Mouse (Mus musculus) forebrain, embryonic 12.5 days (tissue): ENCODE data around the gene Cpox. TPM values are rescaled to one million over a fixed set of nuclear protein-coding genes. Genes with fewer than 3 reads are reported as not detected.

Source experiments
- ATAC-seq: fragments of 200-750 bp; cut with Nextera tagmentation; 2 replicates; pipeline ENCODE4 v1.8.0; 2017; ENCODE audit warnings: moderate TSS enrichment; ENCODE audit not compliant: low FRiP score
- H3K27ac ChIP-seq: fragments of 300-500 bp; sonication (generic); 2 replicates; pipeline ENCODE4 v1.5.1; 2016; ENCODE audit warnings: mild to moderate bottlenecking
- H3K27me3 ChIP-seq: fragments of 300-500 bp; sonication (generic); 2 replicates; pipeline ENCODE4 v1.6.1; 2016; ENCODE audit warnings: mild to moderate bottlenecking
- H3K36me3 ChIP-seq: fragments of 300-500 bp; sonication (generic); replicated peaks from 2 replicates; pipeline ENCODE4 v1.6.1; 2016; ENCODE audit warnings: mild to moderate bottlenecking
- H3K4me1 ChIP-seq: fragments of 300-500 bp; sonication (generic); 2 replicates; pipeline ENCODE4 v1.6.1; 2016
- H3K4me2 ChIP-seq: fragments of 300-500 bp; sonication (generic); 2 replicates; pipeline ENCODE4 v1.6.1; 2016; ENCODE audit warnings: mild to moderate bottlenecking, moderate library complexity
- H3K4me3 ChIP-seq: fragments of 300-500 bp; sonication (generic); replicated peaks from 2 replicates; pipeline ENCODE4 v1.5.1; 2016; ENCODE audit warnings: mild to moderate bottlenecking
- H3K9ac ChIP-seq: fragments of 300-500 bp; sonication (generic); 2 replicates; pipeline ENCODE4 v1.6.1; 2016; ENCODE audit warnings: mild to moderate bottlenecking
- H3K9me3 ChIP-seq: fragments of 300-500 bp; sonication (generic); 2 replicates; pipeline ENCODE4 v1.6.1; 2016
- WGBS: fragments of 180-500 bp; shearing (Covaris S2); methylation state at CpG from one replicate; pipeline ENCODE4 v1.1.7; 2016; 5-methylcytosine and 5-hydroxymethylcytosine counted together
- microRNA-seq: library from miRNA; unstranded; fragments of <30 nt; microRNA quantifications from one replicate; pipeline ENCODE4, GENCODE M21; 2017
- polyA plus RNA-seq: library from polyadenylated mRNA; unstranded; fragments of >200 nt; fragmentation: Nextera tagmentation; extraction: Ambion mirVana; gene quantifications from 2 replicates; pipeline ENCODE4 v1.2.1, GENCODE M21; 2016

Cpox gene
- polyA plus RNA-seq, 1 experiment from 2014 or later, result 18.4 TPM

- H3K4me3 ChIP-seq, result no peak overlapping the region
- H3K36me3 ChIP-seq, result no peaks in the 10 kb centered on the region
- H3K9me3 ChIP-seq, result no peaks in the 10 kb centered on the region
- H3K4me2 ChIP-seq, result no peak overlapping the region
- WGBS, result 94% methylated on average over 5 of the region's 5 CpGs
- no peaks in the 10 kb centered on the region for H3K27me3 ChIP-seq
- H3K9ac ChIP-seq, result no peak overlapping the region
- no peak overlapping the region for H3K27ac ChIP-seq
- ATAC-seq, result no peak
- no peaks in the 10 kb centered on the region for H3K4me1 ChIP-seq
These were observed 70.7 kb downstream of the Cpox start for GRCm38 (mm10) chr16:58740751-58741150.

- H3K4me3 ChIP-seq, result no peak overlapping the region
- H3K4me2 ChIP-seq, result no peak overlapping the region
- no peak for ATAC-seq
- no peaks in the 10 kb centered on the region for H3K4me1 ChIP-seq
- 79% methylated on average over 4 of the region's 4 CpGs for WGBS
- H3K36me3 ChIP-seq, result no peaks in the 10 kb centered on the region
- H3K27me3 ChIP-seq, result no peaks in the 10 kb centered on the region
- no peak overlapping the region for H3K9ac ChIP-seq
- H3K27ac ChIP-seq, result no peak overlapping the region
- no peaks in the 10 kb centered on the region for H3K9me3 ChIP-seq
These were observed 76.6 kb downstream of the Cpox start for GRCm38 (mm10) chr16:58746715-58747114.

GRCm38 (mm10) chr16:58751314-58751713, 81.2 kb downstream of the Cpox start:
- Histone ChIP-seq H3K9me3 (no peaks in the 10 kb centered on the region), H3K4me3 (no peak overlapping the region), H3K36me3 (no peaks in the 10 kb centered on the region), H3K27me3 (no peaks in the 10 kb centered on the region), H3K4me2 (no peak overlapping the region), H3K4me1 (no peaks in the 10 kb centered on the region), H3K9ac (no peak overlapping the region), H3K27ac (no peak overlapping the region)
- 25% methylated on average over 1 of the region's 1 CpGs for WGBS
- no peak for ATAC-seq

- Histone ChIP-seq H3K36me3 (no peaks in the 10 kb centered on the region), H3K27me3 (no peaks in the 10 kb centered on the region), H3K4me3 (no peak overlapping the region), H3K4me1 (no peaks in the 10 kb centered on the region), H3K9me3 (no peaks in the 10 kb centered on the region), H3K9ac (no peak overlapping the region), H3K27ac (no peak overlapping the region), H3K4me2 (no peak overlapping the region)
- no peak for ATAC-seq
These were observed 86.1 kb downstream of the Cpox start for GRCm38 (mm10) chr16:58756191-58756590.

- ATAC-seq, result no peak
- Histone ChIP-seq H3K4me1 (no peaks in the 10 kb centered on the region), H3K27me3 (no peaks in the 10 kb centered on the region), H3K9ac (no peak within 1 kb of the TSS), H3K4me3 (no peak within 1 kb of the TSS), H3K4me2 (no peak within 1 kb of the TSS), H3K27ac (no peak within 1 kb of the TSS), H3K9me3 (no peaks in the 10 kb centered on the region), H3K36me3 (no peaks in the 10 kb centered on the region)
- WGBS, result 91% methylated on average over 1 of the region's 1 CpGs
These were observed 93.0 kb downstream of the Cpox start, which contains the start of gene Olfr172 for GRCm38 (mm10) chr16:58763076-58763475. Gene Olfr172, minus strand, starts transcription at chr16:58763176.

Small RNAs within 50 kb of the gene (microRNA-seq; reads per million reads assigned to microRNA genes)
- gene Gm27564, result not detected

Other genes with a start within 250 kb of the Cpox start
- gene St3gal6, start 146.0 kb upstream of the Cpox start, polyA plus RNA-seq, result 4.9 and 9.0 TPM in 2 replicates
- not detected in 2 replicates for gene Gm813, start 53.3 kb upstream of the Cpox start, polyA plus RNA-seq
- gene E330017A01Rik, start 31.6 kb upstream of the Cpox start, polyA plus RNA-seq, result not detected in 2 replicates
- 0.11 and 0.12 TPM in 2 replicates for gene Gpr15, start 48.8 kb downstream of the Cpox start, polyA plus RNA-seq
- 104 and 115 TPM in 2 replicates for gene Cldnd1, start 57.6 kb downstream of the Cpox start, polyA plus RNA-seq
- gene Olfr172, start 92.9 kb downstream of the Cpox start, polyA plus RNA-seq, result not detected in 2 replicates
- not detected in 2 replicates for gene Olfr173, start 130.0 kb downstream of the Cpox start, polyA plus RNA-seq
- gene Olfr175-ps1, start 156.5 kb downstream of the Cpox start, polyA plus RNA-seq, result not detected in 2 replicates
- not detected in 2 replicates for gene Olfr177, start 204.5 kb downstream of the Cpox start, polyA plus RNA-seq
- gene Olfr178, start 221.8 kb downstream of the Cpox start, polyA plus RNA-seq, result not detected in 2 replicates